In genomic region chr7:3320856-3321255, GRCm38 (mm10) we compare ENCODE assay signal across 27 mouse cellular contexts. TPM values are rescaled to one million over a fixed set of nuclear protein-coding genes. Genes with fewer than 3 reads are reported as not detected.
DNase-seq lines count a peak whose midpoint lies in the region; ATAC-seq and TF ChIP-seq lines count a peak whose summit lies in the region.
"Had no signal": no experiment of that assay in that cellular context is flagged by ENCODE, and none has a peak within 500 bp of the region (broad histone marks: within the 10 kb centered on the region; RNA-seq: fewer than 3 reads in every experiment).

No protein-coding gene starts in this region.

- peak; percentile 71 for ATAC-seq in Patski
- ATAC-seq: CD4-positive, CD25-positive, alpha-beta regulatory T cell, adult 4 months; forebrain, embryonic 13.5 days; forebrain, embryonic 15.5 days; forebrain, postnatal 0 days had no signal

- H3K27me3 ChIP-seq in Patski, result no peaks in the 10 kb centered on the region
- no peaks in the 10 kb centered on the region for H3K27me3 ChIP-seq in limb, embryonic 10.5 days (ENCODE audit: low read depth, poor library complexity, severe bottlenecking)
- H3K27me3 ChIP-seq: CH12.LX; embryonic facial prominence, embryonic 12.5 days; forebrain, embryonic 13.5 days; forebrain, embryonic 15.5 days had no signal

- no peak for TF ChIP-seq CTCF in Patski (IDR thresholded peaks at IDR 0.05)

- POLR2A ChIA-PET in Patski (lab: Charles Lee), result no interaction called here

- DNase-seq in heart, adult 11 months, result peak; percentile 71
- no peak for DNase-seq in heart, adult 8-10 months (ENCODE audit: low spot score)
- DNase-seq in 3134 (ENCODE audit: extremely low read depth, insufficient read length, low spot score), result peak; percentile 32
- peak; percentile 17 for DNase-seq in Muller cell, postnatal 12 days (ENCODE audit: inconsistent ontology term)
- no peak for DNase-seq in Patski (ENCODE audit: low read depth, low spot score)
- no peak for DNase-seq in limb, embryonic 10.5 days (ENCODE audit: low spot score)
- DNase-seq in frontal cortex, adult 2 months (ENCODE audit: extremely low spot score in 1 of 2, low spot score in 1 of 2), result no peak
- DNase-seq: adrenal gland, adult 2 months; adrenal gland, postnatal 10 days; adrenal gland, postnatal 25 days; B cell, adult 2 months; cerebellum, adult 11 months; cerebellum, adult 18-20 months; cerebellum, adult 8-10 months; cerebellum, adult 9-11 months; cerebellum, postnatal 14 days; cerebellum, postnatal 36 days; embryo, embryonic 11 days; forebrain, postnatal 0 days had no signal

- H3K4me1 ChIP-seq in limb, embryonic 10.5 days, result peaks cover 10% of the 10 kb centered on the region; the same call in 1 of the 2 replicates
- H3K4me1 ChIP-seq: forebrain, embryonic 13.5 days; forebrain, embryonic 15.5 days had no signal

- no peaks in the 10 kb centered on the region for H3K9me3 ChIP-seq in limb, embryonic 10.5 days (replicated peaks)
- H3K9me3 ChIP-seq: embryonic facial prominence, embryonic 10.5 days; embryonic facial prominence, embryonic 12.5 days; forebrain, embryonic 13.5 days; forebrain, embryonic 15.5 days; G1E had no signal

- 72% methylated on average over 3 of the region's 3 CpGs for WGBS in limb, embryonic 10.5 days

- in situ Hi-C loops in Patski (cut with MboI; ENCODE audit: low pct_unique_long_range_greater_than_20kb), result no loop called here

- H3K36me3 ChIP-seq in limb, embryonic 10.5 days, result no peaks in the 10 kb centered on the region
- H3K36me3 ChIP-seq: embryonic facial prominence, embryonic 10.5 days; embryonic facial prominence, embryonic 12.5 days; G1E had no signal

- CTCF ChIA-PET in Patski (lab: Charles Lee), result interaction anchor here (0.7 to 2.3 kb wide), 3 partner anchors 14 to 132 kb away, joined by 3 to 7 read pairs (median 4); no protein-coding TSS in a partner anchor

- no peak overlapping the region for H3K27ac ChIP-seq in limb, embryonic 10.5 days
- H3K27ac ChIP-seq: embryonic facial prominence, embryonic 10.5 days; embryonic facial prominence, embryonic 12.5 days; forebrain, embryonic 13.5 days; forebrain, embryonic 15.5 days had no signal

- no peak overlapping the region for H3K4me3 ChIP-seq in limb, embryonic 10.5 days
- H3K4me3 ChIP-seq: embryonic facial prominence, embryonic 10.5 days; embryonic facial prominence, embryonic 12.5 days; forebrain, embryonic 13.5 days; forebrain, embryonic 15.5 days had no signal

RNA-seq across cellular contexts. Expression of gene Cacng7, which starts 11.9 kb away (rescaled TPM):
- total RNA-seq in heart, adult 8-10 months (2022), result 1 to 10 TPM; 3.0 to 3.6 (median 3.3) TPM
- polyA plus RNA-seq in Patski (2021), result 5.2 TPM
- 0.67 and 2.4 TPM in 2 replicates for polyA plus RNA-seq in limb, embryonic 10.5 days (2016; fragmentation: Nextera tagmentation; extraction: Ambion mirVana)
- polyA plus RNA-seq in frontal cortex, adult 2 months (2012; rRNA removed), result 253 and 329 TPM in 2 replicates
- total RNA-seq: common myeloid progenitor, adult 5-6 weeks had no signal
- polyA plus RNA-seq: CD4-positive, CD25-positive, alpha-beta regulatory T cell, adult 4 months; G1E had no signal

RNA-seq across cellular contexts. Expression of gene Prkcg, which starts 31.9 kb away (rescaled TPM):
- 1 to 10 TPM in 2 of 4 experiments, under 1 TPM in 2; 0.57 to 1.8 (median 1.1) TPM for total RNA-seq in heart, adult 8-10 months (2022)
- 4.7 TPM for polyA plus RNA-seq in Patski (2021)
- 0.06 TPM in 1 of 2 replicates, not detected in the other for polyA plus RNA-seq in limb, embryonic 10.5 days (2016; fragmentation: Nextera tagmentation; extraction: Ambion mirVana)
- 152 and 157 TPM in 2 replicates for polyA plus RNA-seq in frontal cortex, adult 2 months (2012; rRNA removed)
- total RNA-seq: common myeloid progenitor, adult 5-6 weeks had no signal
- polyA plus RNA-seq: CD4-positive, CD25-positive, alpha-beta regulatory T cell, adult 4 months; G1E had no signal

RNA-seq across cellular contexts. Expression of gene Myadm, which starts 32.0 kb away (rescaled TPM):
- total RNA-seq in heart, adult 8-10 months (2022), result 100 to 1,000 TPM in 3 of 4 experiments, 10 to 100 TPM in 1; 93.9 to 139 (median 128) TPM
- polyA plus RNA-seq in Patski (2021), result 76.4 TPM
- 23.6 and 29.4 TPM in 2 replicates for polyA plus RNA-seq in limb, embryonic 10.5 days (2016; fragmentation: Nextera tagmentation; extraction: Ambion mirVana)
- polyA plus RNA-seq in frontal cortex, adult 2 months (2012; rRNA removed), result 52.0 and 53.3 TPM in 2 replicates
- polyA plus RNA-seq: G1E had no signal

Comparison
In these comparisons a context has a peak if more than half of its experiments do, and no peak if none do; other contexts are left out.
1. DNase-seq: peak in heart, adult 11 months (single experiment), 3134 (single experiment) and Muller cell, postnatal 12 days (single experiment); none in heart, adult 8-10 months (single experiment), Patski (single experiment), limb, embryonic 10.5 days (single experiment) and frontal cortex, adult 2 months (0 of 2).
2. RNA of gene Cacng7, which starts 11.9 kb away (polyA plus RNA-seq): 253 to 329 TPM in frontal cortex, adult 2 months; 5.2 TPM in Patski (single experiment) and 0.67 to 2.4 TPM in limb, embryonic 10.5 days; every median in the first group is over 10 times any median in the second.
3. RNA of gene Prkcg, which starts 31.9 kb away (polyA plus RNA-seq): 152 to 157 TPM in frontal cortex, adult 2 months; 4.7 TPM in Patski (single experiment) and 0.06 TPM in limb, embryonic 10.5 days; every median in the first group is over 10 times any median in the second.